Mouse (Mus musculus): ENCODE measurements around the gene Rd3l.

DNA sequence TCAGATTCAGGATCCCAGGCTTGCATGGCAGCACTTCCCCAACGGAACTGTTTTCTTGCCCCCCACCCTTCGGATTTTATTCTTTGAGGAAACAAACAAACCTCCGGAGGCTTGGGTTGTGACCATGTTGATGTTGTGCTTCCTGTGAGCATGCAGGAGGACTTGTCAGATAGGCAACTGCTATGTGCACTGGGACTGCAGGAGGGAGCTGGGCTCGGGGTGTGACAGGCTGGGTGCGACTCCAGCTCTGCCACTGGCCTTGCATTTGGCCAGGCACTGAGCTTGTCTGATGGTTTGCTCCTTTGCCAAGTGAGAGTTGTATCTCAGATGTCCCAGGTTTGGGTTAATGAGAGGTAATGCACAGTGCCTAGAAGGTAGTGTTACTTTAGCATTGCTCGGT, 2.8 kb downstream of the Rd3l start:
- TF ChIP-seq POLR2A (IDR thresholded peaks at IDR 0.05; ENCODE audit: extremely low read depth, insufficient read depth, low read length) = no peak
- TF ChIP-seq CTCF (IDR thresholded peaks at IDR 0.05; ENCODE audit: extremely low read depth, insufficient read depth, low read length) = no peak
